Mouse (Mus musculus) neural tube, embryonic 15.5 days (tissue): ENCODE data around the gene Bmpr1b. TPM values are rescaled to one million over a fixed set of nuclear protein-coding genes. Genes with fewer than 3 reads are reported as not detected.

Experiments
- ATAC-seq: fragments of 200-750 bp; cut with Nextera tagmentation; 2 replicates; pipeline ENCODE4 v1.8.0; 2017; ENCODE audit warnings: mild to moderate bottlenecking, moderate TSS enrichment, moderate library complexity; ENCODE audit not compliant: low FRiP score
- H3K27ac ChIP-seq: fragments of 300-500 bp; sonication (generic); replicated peaks from 2 replicates; pipeline ENCODE4 v1.5.1; 2015; ENCODE audit warnings: mild to moderate bottlenecking, inconsistent platforms
- H3K27me3 ChIP-seq: fragments of 300-500 bp; sonication (generic); replicated peaks from 2 replicates; pipeline ENCODE4 v1.6.1; 2015; ENCODE audit warnings: inconsistent platforms
- H3K36me3 ChIP-seq: fragments of 300-500 bp; sonication (generic); 2 replicates; pipeline ENCODE4 v1.6.1; 2015; ENCODE audit warnings: inconsistent platforms
- H3K4me1 ChIP-seq: fragments of 300-500 bp; sonication (generic); 2 replicates; pipeline ENCODE4 v1.6.1; 2015; ENCODE audit warnings: inconsistent platforms
- H3K4me2 ChIP-seq: fragments of 300-500 bp; sonication (generic); 2 replicates; pipeline ENCODE4 v1.6.1; 2015; ENCODE audit warnings: inconsistent platforms, mild to moderate bottlenecking, moderate library complexity
- H3K4me3 ChIP-seq: fragments of 300-500 bp; sonication (generic); replicated peaks from 2 replicates; pipeline ENCODE4 v1.5.1; 2015; ENCODE audit warnings: mild to moderate bottlenecking, inconsistent platforms
- H3K9ac ChIP-seq: fragments of 300-500 bp; sonication (generic); replicated peaks from 2 replicates; pipeline ENCODE4 v1.6.1; 2015; ENCODE audit warnings: mild to moderate bottlenecking, inconsistent platforms
- H3K9me3 ChIP-seq: fragments of 300-500 bp; sonication (generic); replicated peaks from 2 replicates; pipeline ENCODE4 v1.6.1; 2016; ENCODE audit warnings: inconsistent platforms
- WGBS: fragments of 180-500 bp; shearing (Covaris S2); methylation state at CpG from one replicate; pipeline ENCODE4 v1.1.7; 2015; ENCODE audit warnings: mixed read lengths; 5-methylcytosine and 5-hydroxymethylcytosine counted together
- polyA plus RNA-seq: library from polyadenylated mRNA; unstranded; fragments of >200 nt; fragmentation: Nextera tagmentation; extraction: Ambion mirVana; gene quantifications from 2 replicates; pipeline ENCODE4 v1.2.1, GENCODE M21; 2015

Bmpr1b gene
- polyA plus RNA-seq, 1 experiment from 2014 or later, result 4.8 TPM

- no peaks in the 10 kb centered on the region for H3K9me3 ChIP-seq
- ATAC-seq, result no peak
- no peaks in the 10 kb centered on the region for H3K4me1 ChIP-seq
- H3K36me3 ChIP-seq, result no peaks in the 10 kb centered on the region
- H3K4me3 ChIP-seq, result no peak overlapping the region
- H3K9ac ChIP-seq, result no peak overlapping the region
- H3K4me2 ChIP-seq, result no peak overlapping the region
- H3K27me3 ChIP-seq, result no peaks in the 10 kb centered on the region
- H3K27ac ChIP-seq, result no peak overlapping the region
- 42% methylated on average over 5 of the region's 5 CpGs for WGBS
Observed at GRCm38 (mm10) chr3:142065111-142065510, 104.1 kb downstream of the Bmpr1b start.

DNA sequence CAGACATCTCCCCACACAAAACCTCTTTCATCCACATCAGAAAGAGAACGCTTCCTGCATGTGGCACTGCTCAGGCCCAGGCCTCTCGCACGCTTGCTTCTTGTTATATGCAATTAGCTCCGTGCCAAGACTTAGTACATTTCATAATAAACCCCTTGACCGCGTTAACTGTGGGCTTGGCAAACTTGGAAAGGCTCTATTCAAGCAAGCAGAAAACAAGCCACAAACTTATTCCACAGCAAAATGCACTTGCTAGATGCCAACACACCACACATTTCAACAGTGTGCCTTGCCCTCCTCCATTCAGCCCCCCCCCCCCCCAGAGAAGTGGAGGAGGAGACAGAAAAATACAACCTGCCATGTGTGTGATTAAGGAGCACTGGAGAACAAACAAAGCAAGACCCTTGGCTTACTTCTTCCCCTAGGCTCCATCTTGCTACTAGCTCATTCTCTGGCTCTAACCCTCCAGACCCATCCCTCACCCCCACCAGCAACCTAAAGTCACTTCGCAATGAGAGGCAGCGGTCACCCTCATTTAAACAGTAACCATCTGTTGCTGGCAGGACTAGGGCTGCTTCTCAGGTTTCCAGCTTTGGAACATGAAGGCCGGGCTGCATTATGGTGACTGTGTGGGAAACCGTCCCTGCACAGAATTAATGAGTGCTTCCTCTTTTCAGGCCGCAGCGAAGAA is 105.5 kb downstream of the Bmpr1b start:
- Histone ChIP-seq H3K4me2 (no peak overlapping the region), H3K4me1 (no peaks in the 10 kb centered on the region), H3K27me3 (no peaks in the 10 kb centered on the region), H3K4me3 (no peak overlapping the region), H3K9me3 (no peaks in the 10 kb centered on the region), H3K27ac (no peak overlapping the region), H3K36me3 (no peaks in the 10 kb centered on the region), H3K9ac (no peak overlapping the region)
- 19% methylated on average over 12 of the region's 12 CpGs for WGBS
- peak; percentile 89 for ATAC-seq

DNA sequence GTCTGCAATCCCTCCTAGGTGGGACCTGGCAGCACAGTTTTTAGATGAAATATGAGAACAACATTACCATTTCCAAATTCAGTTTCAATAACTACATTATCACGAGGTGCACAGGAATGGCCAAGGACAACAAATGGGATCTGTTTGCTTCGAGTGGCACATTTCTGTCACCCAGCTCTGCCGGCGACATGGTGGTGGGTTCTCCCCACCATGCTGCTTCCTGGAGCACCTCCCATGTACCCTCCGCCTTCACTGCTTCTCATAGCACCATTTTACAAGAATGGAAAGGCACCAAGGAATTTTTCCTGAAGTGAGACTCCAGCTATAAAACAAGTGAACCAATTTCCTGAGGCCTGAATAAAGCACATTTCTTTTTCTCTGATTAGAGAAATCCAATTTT is 108.0 kb downstream of the Bmpr1b start:
- Histone ChIP-seq H3K9ac (no peak overlapping the region), H3K27me3 (no peaks in the 10 kb centered on the region), H3K4me1 (no peaks in the 10 kb centered on the region), H3K4me2 (no peak overlapping the region), H3K27ac (no peak overlapping the region), H3K36me3 (no peaks in the 10 kb centered on the region), H3K4me3 (no peak overlapping the region), H3K9me3 (no peaks in the 10 kb centered on the region)
- 95% methylated on average over 5 of the region's 5 CpGs for WGBS
- ATAC-seq, result no peak

DNA sequence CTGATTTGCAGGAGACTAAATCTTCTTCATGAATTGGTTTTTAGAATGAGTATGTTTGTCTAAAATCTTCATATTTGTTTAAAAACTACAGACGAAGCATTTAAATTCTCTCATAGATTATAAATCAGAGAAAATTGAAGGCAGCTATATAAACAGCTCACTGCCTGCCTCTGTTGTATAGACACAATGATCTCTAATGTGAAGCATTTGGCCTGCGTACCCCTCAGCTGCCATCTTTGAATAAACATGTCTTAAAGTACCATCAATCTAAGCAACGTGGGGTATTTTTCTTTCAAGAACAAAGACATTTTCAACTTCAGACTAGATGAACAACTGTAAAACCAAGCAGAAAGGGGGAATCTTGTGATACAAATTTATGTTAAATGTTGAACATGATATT is 109.3 kb downstream of the Bmpr1b start:
- ATAC-seq, result no peak
- H3K27me3 ChIP-seq, result no peaks in the 10 kb centered on the region
- WGBS, result 36% methylated on average over 3 of the region's 3 CpGs

DNA sequence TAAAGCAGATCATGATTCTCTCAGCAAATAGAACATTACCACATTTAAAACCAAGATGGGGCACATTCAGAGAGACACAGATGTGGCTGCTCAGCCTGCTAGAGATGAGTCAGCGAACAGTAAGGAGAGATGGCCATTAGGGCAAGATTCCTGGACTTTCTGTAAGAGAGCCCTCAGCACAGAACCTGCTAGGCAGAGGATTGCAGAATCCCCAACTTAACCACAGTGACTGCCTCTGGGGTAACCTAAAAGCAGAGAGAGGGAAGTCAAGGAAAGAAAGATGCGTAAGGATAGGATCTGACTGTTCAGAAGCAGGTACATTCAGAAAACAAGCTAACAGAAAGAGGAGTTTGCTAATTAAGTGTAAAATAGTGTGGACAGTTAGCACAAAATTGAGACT is 118.5 kb downstream of the Bmpr1b start:
- Histone ChIP-seq H3K4me1 (no peaks in the 10 kb centered on the region), H3K4me2 (no peak overlapping the region), H3K36me3 (no peaks in the 10 kb centered on the region), H3K9ac (no peak overlapping the region), H3K9me3 (no peaks in the 10 kb centered on the region), H3K4me3 (no peak overlapping the region), H3K27ac (no peak overlapping the region), H3K27me3 (no peaks in the 10 kb centered on the region)
- WGBS, result 98% methylated on average over 2 of the region's 2 CpGs
- no peak for ATAC-seq

More for the DNA sequence above, 109.3 kb downstream of the Bmpr1b start:
- Histone ChIP-seq H3K36me3 (no peaks in the 10 kb centered on the region), H3K4me1 (no peaks in the 10 kb centered on the region), H3K4me2 (no peak overlapping the region), H3K27ac (no peak overlapping the region), H3K9me3 (no peaks in the 10 kb centered on the region), H3K9ac (no peak overlapping the region), H3K4me3 (no peak overlapping the region)

GRCm38 (mm10) chr3:142049610-142050009 is 119.6 kb downstream of the Bmpr1b start:
- 82% methylated on average over 3 of the region's 3 CpGs for WGBS
- no peaks in the 10 kb centered on the region for H3K4me1 ChIP-seq
- H3K36me3 ChIP-seq, result no peaks in the 10 kb centered on the region
- H3K27ac ChIP-seq, result no peak overlapping the region
- H3K9ac ChIP-seq, result no peak overlapping the region
- no peak overlapping the region for H3K4me3 ChIP-seq
- no peak overlapping the region for H3K4me2 ChIP-seq
- no peaks in the 10 kb centered on the region for H3K27me3 ChIP-seq
- H3K9me3 ChIP-seq, result no peaks in the 10 kb centered on the region
- no peak for ATAC-seq

DNA sequence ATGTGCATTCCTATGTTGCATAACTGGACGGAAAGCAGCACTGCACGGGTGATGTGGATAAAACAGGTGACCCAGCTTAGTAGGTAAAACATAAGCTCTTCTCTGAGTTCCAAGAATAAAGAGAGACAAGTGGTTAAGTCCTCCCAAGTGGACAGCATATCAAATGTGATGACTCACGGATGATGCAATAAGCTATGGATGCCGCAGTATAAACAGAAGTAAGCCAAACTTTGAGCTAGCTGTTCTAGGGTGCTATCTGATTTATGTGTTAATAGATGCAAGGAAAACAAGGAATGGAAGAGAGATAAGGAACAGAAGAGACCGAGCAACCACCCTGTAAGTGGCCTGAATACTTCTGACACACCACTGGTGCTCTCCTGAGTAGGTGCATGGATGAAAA is 120.1 kb downstream of the Bmpr1b start:
- Histone ChIP-seq H3K9me3 (no peaks in the 10 kb centered on the region), H3K27me3 (no peaks in the 10 kb centered on the region), H3K4me1 (no peaks in the 10 kb centered on the region), H3K36me3 (no peaks in the 10 kb centered on the region), H3K4me3 (no peak overlapping the region), H3K27ac (no peak overlapping the region), H3K4me2 (no peak overlapping the region), H3K9ac (no peak overlapping the region)
- ATAC-seq, result no peak
- WGBS, result 94% methylated on average over 5 of the region's 5 CpGs

DNA sequence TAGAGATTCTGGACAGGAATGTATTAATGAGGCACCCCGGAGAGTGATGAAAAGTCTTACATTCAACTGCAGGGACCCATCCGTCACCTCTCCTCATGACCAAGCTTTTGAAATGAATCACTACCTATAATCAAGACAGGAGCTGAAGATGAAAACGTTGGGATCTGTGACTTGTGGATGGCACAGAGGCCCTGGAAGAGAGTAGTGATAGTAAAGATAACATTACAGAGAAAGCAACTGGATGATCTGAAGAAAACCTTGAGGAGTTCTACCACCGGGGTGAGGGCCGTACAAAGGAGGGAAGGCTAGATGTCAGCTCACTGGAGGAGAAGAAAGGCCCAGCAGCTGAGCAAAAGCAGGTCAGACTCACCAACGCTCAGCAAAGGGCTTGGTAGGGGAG is 120.7 kb downstream of the Bmpr1b start:
- H3K27ac ChIP-seq, result no peak overlapping the region
- H3K4me1 ChIP-seq, result no peaks in the 10 kb centered on the region
- H3K9me3 ChIP-seq, result no peaks in the 10 kb centered on the region
- ATAC-seq, result no peak
- H3K4me2 ChIP-seq, result no peak overlapping the region
- H3K36me3 ChIP-seq, result no peaks in the 10 kb centered on the region
- H3K9ac ChIP-seq, result no peak overlapping the region
- no peaks in the 10 kb centered on the region for H3K27me3 ChIP-seq
- 76% methylated on average over 6 of the region's 6 CpGs for WGBS
- no peak overlapping the region for H3K4me3 ChIP-seq

- no peaks in the 10 kb centered on the region for H3K27me3 ChIP-seq
- WGBS, result 48% methylated on average over 2 of the region's 2 CpGs
- no peaks in the 10 kb centered on the region for H3K9me3 ChIP-seq
- H3K9ac ChIP-seq, result no peak overlapping the region
- no peak overlapping the region for H3K4me2 ChIP-seq
- no peak overlapping the region for H3K27ac ChIP-seq
- ATAC-seq, result no peak
- H3K4me1 ChIP-seq, result no peaks in the 10 kb centered on the region
- H3K36me3 ChIP-seq, result no peaks in the 10 kb centered on the region
- H3K4me3 ChIP-seq, result no peak overlapping the region
Observed at GRCm38 (mm10) chr3:142043463-142043862, 125.8 kb downstream of the Bmpr1b start.

DNA sequence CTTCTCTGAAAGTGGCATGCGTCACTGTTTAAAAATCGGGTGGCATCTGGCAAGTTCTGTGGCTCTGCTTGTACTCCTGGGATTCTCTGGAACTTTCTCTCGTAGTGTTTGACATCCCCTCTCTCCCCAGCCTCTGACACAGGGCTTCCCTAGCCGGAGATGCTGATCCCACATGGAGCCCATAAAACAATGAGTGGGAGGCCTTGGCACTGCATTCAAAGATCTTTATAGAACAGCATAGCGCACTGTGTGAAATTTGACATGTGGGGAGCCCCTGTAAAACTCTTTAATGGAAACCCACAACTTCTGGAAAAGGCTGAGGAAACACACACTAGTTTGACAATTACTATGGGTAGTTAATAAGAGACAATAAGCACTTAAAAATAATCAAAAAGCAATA is 126.2 kb downstream of the Bmpr1b start:
- no peak for ATAC-seq
- Histone ChIP-seq H3K9me3 (no peaks in the 10 kb centered on the region), H3K27ac (no peak overlapping the region), H3K4me3 (no peak overlapping the region), H3K4me2 (no peak overlapping the region), H3K4me1 (no peaks in the 10 kb centered on the region), H3K9ac (no peak overlapping the region), H3K36me3 (no peaks in the 10 kb centered on the region), H3K27me3 (no peaks in the 10 kb centered on the region)
- 71% methylated on average over 5 of the region's 5 CpGs for WGBS

- 96% methylated on average over 5 of the region's 5 CpGs for WGBS
- Histone ChIP-seq H3K4me2 (no peak overlapping the region), H3K4me3 (no peak overlapping the region), H3K9me3 (no peaks in the 10 kb centered on the region), H3K4me1 (no peaks in the 10 kb centered on the region), H3K36me3 (no peaks in the 10 kb centered on the region), H3K9ac (no peak overlapping the region), H3K27ac (no peak overlapping the region), H3K27me3 (no peaks in the 10 kb centered on the region)
- ATAC-seq, result no peak
Observed at GRCm38 (mm10) chr3:142040345-142040744, 128.9 kb downstream of the Bmpr1b start.

- H3K4me1 ChIP-seq, result peaks cover 6% of the 10 kb centered on the region
- H3K27me3 ChIP-seq, result no peaks in the 10 kb centered on the region
- H3K27ac ChIP-seq, result no peak overlapping the region
- H3K4me2 ChIP-seq, result no peak overlapping the region
- WGBS, result 57% methylated on average over 4 of the region's 4 CpGs
- H3K4me3 ChIP-seq, result no peak overlapping the region
- ATAC-seq, result no peak
- H3K9me3 ChIP-seq, result no peaks in the 10 kb centered on the region
- H3K9ac ChIP-seq, result no peak overlapping the region
- no peaks in the 10 kb centered on the region for H3K36me3 ChIP-seq
Observed at GRCm38 (mm10) chr3:142034160-142034559, 135.1 kb downstream of the Bmpr1b start.

DNA sequence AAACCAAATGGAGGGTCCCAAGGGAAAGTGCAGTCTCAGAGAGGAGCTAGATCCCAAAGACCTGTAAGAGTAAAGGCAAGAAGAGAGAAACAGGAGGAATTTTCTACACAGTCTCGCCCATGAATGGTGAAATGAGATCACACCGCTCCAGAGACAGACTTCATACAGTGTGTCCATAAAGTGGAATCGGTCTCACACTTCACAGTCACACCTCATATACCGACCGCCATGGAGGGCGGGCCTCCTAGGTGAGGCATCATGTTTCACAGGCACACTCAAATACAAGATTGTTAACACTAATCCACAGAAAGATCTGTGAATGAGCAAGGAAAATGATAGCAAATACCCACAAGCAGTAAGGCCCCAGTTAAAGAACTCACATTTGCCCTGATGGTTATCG is 149.5 kb downstream of the Bmpr1b start:
- Histone ChIP-seq H3K4me1 (no peaks in the 10 kb centered on the region), H3K9ac (no peak overlapping the region), H3K36me3 (no peaks in the 10 kb centered on the region), H3K4me3 (no peak overlapping the region), H3K9me3 (no peaks in the 10 kb centered on the region), H3K27me3 (no peaks in the 10 kb centered on the region), H3K4me2 (no peak overlapping the region), H3K27ac (no peak overlapping the region)
- WGBS, result 91% methylated on average over 7 of the region's 7 CpGs
- no peak for ATAC-seq
